Mouse (Mus musculus): ENCODE measurements at regions not wholly inside any gene's neighbourhood (a gene's known extent, or its start where the extent isn't known, plus 50 kb on each side); places are given as distances from the start of the nearest gene placed in this dataset.

GRCm38 (mm10) chr9:46457945-46458344, 138.2 kb upstream of the 4931429L15Rik start:
- H3K4me3 ChIP-seq (ENCODE audit: low read depth, low read length), result no peak overlapping the region
- TF ChIP-seq CTCF (IDR thresholded peaks at IDR 0.05; ENCODE audit: low read depth, low read length) (no peak), GATA2 (IDR thresholded peaks at IDR 0.05; ENCODE audit: borderline replicate concordance, low read depth, low read length) (no peak), GATA1 (IDR thresholded peaks at IDR 0.05; ENCODE audit: borderline replicate concordance, low read length) (no peak), TAL1 (conservative IDR thresholded peaks at IDR 0.05; ENCODE audit: low read depth, low read length) (no peak), POLR2AphosphoS5 (IDR thresholded peaks at IDR 0.05; ENCODE audit: insufficient replicate concordance, low read depth, low read length) (no peak)
- H3K4me1 ChIP-seq (ENCODE audit: insufficient read depth, low read depth, low read length), result no peaks in the 10 kb centered on the region
- H3K36me3 ChIP-seq (replicated peaks), result no peaks in the 10 kb centered on the region
- ATAC-seq (ENCODE audit: extremely low read depth, insufficient number of reproducible peaks, low FRiP score, poor library complexity, severe bottlenecking), result no peak
- no peaks in the 10 kb centered on the region for H3K27me3 ChIP-seq (ENCODE audit: insufficient read depth, low read length)
- DNase-seq (ENCODE audit: low spot score), result no peak
- no peaks in the 10 kb centered on the region; the same call in 1 of the 2 replicates for H3K9me3 ChIP-seq (replicated peaks)

GRCm38 (mm10) chr9:46454807-46455610, 135.2 kb upstream of the 4931429L15Rik start:
- H3K4me3 ChIP-seq (ENCODE audit: low read depth, low read length), result no peak overlapping the region
- no peaks in the 10 kb centered on the region for H3K27me3 ChIP-seq (ENCODE audit: insufficient read depth, low read length)
- DNase-seq (ENCODE audit: low spot score), result no peak
- ATAC-seq (ENCODE audit: extremely low read depth, insufficient number of reproducible peaks, low FRiP score, poor library complexity, severe bottlenecking), result no peak
- no peaks in the 10 kb centered on the region; the same call in 1 of the 2 replicates for H3K9me3 ChIP-seq (replicated peaks)
- H3K4me1 ChIP-seq (ENCODE audit: insufficient read depth, low read depth, low read length), result no peaks in the 10 kb centered on the region
- H3K36me3 ChIP-seq (replicated peaks), result no peaks in the 10 kb centered on the region
- TF ChIP-seq POLR2AphosphoS5 (IDR thresholded peaks at IDR 0.05; ENCODE audit: insufficient replicate concordance, low read depth, low read length) (no peak), GATA2 (IDR thresholded peaks at IDR 0.05; ENCODE audit: borderline replicate concordance, low read depth, low read length) (no peak), GATA1 (IDR thresholded peaks at IDR 0.05; ENCODE audit: borderline replicate concordance, low read length) (no peak), TAL1 (conservative IDR thresholded peaks at IDR 0.05; ENCODE audit: low read depth, low read length) (no peak), CTCF (IDR thresholded peaks at IDR 0.05; ENCODE audit: low read depth, low read length) (no peak)

GRCm38 (mm10) chr9:46443191-46444095, 123.7 kb upstream of the 4931429L15Rik start:
- no peak overlapping the region for H3K4me3 ChIP-seq (ENCODE audit: low read depth, low read length)
- H3K36me3 ChIP-seq (replicated peaks), result no peaks in the 10 kb centered on the region
- peaks cover 13% of the 10 kb centered on the region for H3K9me3 ChIP-seq (replicated peaks)
- no peaks in the 10 kb centered on the region for H3K4me1 ChIP-seq (ENCODE audit: insufficient read depth, low read depth, low read length)
- ATAC-seq (ENCODE audit: extremely low read depth, insufficient number of reproducible peaks, low FRiP score, poor library complexity, severe bottlenecking) (no peak), DNase-seq (ENCODE audit: low spot score) (no peak)
- no peak for TF ChIP-seq TAL1 (conservative IDR thresholded peaks at IDR 0.05; ENCODE audit: low read depth, low read length)
- TF ChIP-seq CTCF (IDR thresholded peaks at IDR 0.05; ENCODE audit: low read depth, low read length), result no peak
- no peak for TF ChIP-seq GATA2 (IDR thresholded peaks at IDR 0.05; ENCODE audit: borderline replicate concordance, low read depth, low read length)
- no peak for TF ChIP-seq GATA1 (IDR thresholded peaks at IDR 0.05; ENCODE audit: borderline replicate concordance, low read length)
- TF ChIP-seq POLR2AphosphoS5 (IDR thresholded peaks at IDR 0.05; ENCODE audit: insufficient replicate concordance, low read depth, low read length), result no peak
- H3K27me3 ChIP-seq (ENCODE audit: insufficient read depth, low read length), result peaks cover 2% of the 10 kb centered on the region; the same call in 1 of the 2 replicates

DNA sequence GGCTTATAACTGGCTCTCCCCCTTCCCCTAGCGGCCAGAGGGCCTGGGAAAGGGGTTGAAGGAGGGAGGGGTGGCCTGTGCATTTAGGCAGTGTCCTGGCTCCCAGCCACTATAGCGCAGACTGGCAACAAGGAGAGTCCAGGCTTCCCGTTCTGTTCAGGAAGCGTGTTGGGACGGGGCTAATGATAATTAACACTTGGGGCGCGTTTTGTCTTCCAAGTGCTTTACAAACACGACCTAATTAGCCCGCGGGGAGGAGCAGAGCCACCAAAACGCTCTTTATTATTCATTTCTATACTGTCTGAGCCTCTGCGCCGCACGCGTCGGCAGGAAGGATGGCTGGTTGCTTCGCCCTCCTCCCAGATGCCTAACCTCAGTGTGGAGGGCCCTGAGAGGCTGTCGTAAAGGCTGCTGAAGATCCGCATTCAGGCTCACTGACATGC, 123.0 kb upstream of the 4931429L15Rik start:
- Histone ChIP-seq H3K4me3 (ENCODE audit: low read depth, low read length) (no peak overlapping the region), H3K27me3 (ENCODE audit: insufficient read depth, low read length) (peaks cover 2% of the 10 kb centered on the region; the same call in 1 of the 2 replicates), H3K4me1 (ENCODE audit: insufficient read depth, low read depth, low read length) (no peaks in the 10 kb centered on the region), H3K36me3 (replicated peaks) (no peaks in the 10 kb centered on the region), H3K9me3 (replicated peaks) (peaks cover 13% of the 10 kb centered on the region)
- TF ChIP-seq GATA2 (IDR thresholded peaks at IDR 0.05; ENCODE audit: borderline replicate concordance, low read depth, low read length) (no peak), GATA1 (IDR thresholded peaks at IDR 0.05; ENCODE audit: borderline replicate concordance, low read length) (no peak), TAL1 (conservative IDR thresholded peaks at IDR 0.05; ENCODE audit: low read depth, low read length) (no peak), CTCF (IDR thresholded peaks at IDR 0.05; ENCODE audit: low read depth, low read length) (no peak), POLR2AphosphoS5 (IDR thresholded peaks at IDR 0.05; ENCODE audit: insufficient replicate concordance, low read depth, low read length) (no peak)
- ATAC-seq (ENCODE audit: extremely low read depth, insufficient number of reproducible peaks, low FRiP score, poor library complexity, severe bottlenecking), result no peak
- DNase-seq (ENCODE audit: low spot score), result no peak

DNA sequence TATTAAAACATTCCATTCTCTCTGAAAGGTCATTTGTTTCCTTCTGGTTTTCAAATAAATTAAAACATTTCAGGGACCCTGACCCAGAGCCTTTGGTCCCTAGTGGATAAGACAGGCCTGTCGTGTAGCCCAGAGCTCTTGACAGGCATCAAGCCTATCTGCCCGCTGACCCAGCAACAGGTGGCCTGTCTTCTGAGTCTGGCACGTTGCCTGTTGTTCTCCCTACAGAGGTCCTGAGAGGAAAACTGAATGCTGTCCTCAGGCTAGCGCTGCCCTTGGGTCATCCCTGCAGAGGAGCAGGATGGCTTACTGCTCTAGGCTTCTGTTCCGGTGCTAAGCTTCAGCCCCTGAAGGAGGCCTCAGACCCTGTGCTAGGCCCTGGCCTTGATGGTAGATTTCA, 120.4 kb upstream of the 4931429L15Rik start:
- H3K4me1 ChIP-seq (ENCODE audit: insufficient read depth, low read depth, low read length), result no peaks in the 10 kb centered on the region
- TF ChIP-seq POLR2AphosphoS5 (IDR thresholded peaks at IDR 0.05; ENCODE audit: insufficient replicate concordance, low read depth, low read length), result no peak
- no peak for TF ChIP-seq CTCF (IDR thresholded peaks at IDR 0.05; ENCODE audit: low read depth, low read length)
- no peak for TF ChIP-seq TAL1 (conservative IDR thresholded peaks at IDR 0.05; ENCODE audit: low read depth, low read length)
- TF ChIP-seq GATA2 (IDR thresholded peaks at IDR 0.05; ENCODE audit: borderline replicate concordance, low read depth, low read length), result no peak
- TF ChIP-seq GATA1 (IDR thresholded peaks at IDR 0.05; ENCODE audit: borderline replicate concordance, low read length), result no peak
- H3K36me3 ChIP-seq (replicated peaks), result no peaks in the 10 kb centered on the region
- ATAC-seq (ENCODE audit: extremely low read depth, insufficient number of reproducible peaks, low FRiP score, poor library complexity, severe bottlenecking) (no peak), DNase-seq (ENCODE audit: low spot score) (no peak)
- no peak overlapping the region for H3K4me3 ChIP-seq (ENCODE audit: low read depth, low read length)
- peaks cover 16% of the 10 kb centered on the region for H3K9me3 ChIP-seq (replicated peaks)
- H3K27me3 ChIP-seq (ENCODE audit: insufficient read depth, low read length), result peaks cover 2% of the 10 kb centered on the region; the same call in 1 of the 2 replicates
